Mouse (Mus musculus): Measurements from ENCODE around the gene Mrps25.

The Mrps25 gene

DNA sequence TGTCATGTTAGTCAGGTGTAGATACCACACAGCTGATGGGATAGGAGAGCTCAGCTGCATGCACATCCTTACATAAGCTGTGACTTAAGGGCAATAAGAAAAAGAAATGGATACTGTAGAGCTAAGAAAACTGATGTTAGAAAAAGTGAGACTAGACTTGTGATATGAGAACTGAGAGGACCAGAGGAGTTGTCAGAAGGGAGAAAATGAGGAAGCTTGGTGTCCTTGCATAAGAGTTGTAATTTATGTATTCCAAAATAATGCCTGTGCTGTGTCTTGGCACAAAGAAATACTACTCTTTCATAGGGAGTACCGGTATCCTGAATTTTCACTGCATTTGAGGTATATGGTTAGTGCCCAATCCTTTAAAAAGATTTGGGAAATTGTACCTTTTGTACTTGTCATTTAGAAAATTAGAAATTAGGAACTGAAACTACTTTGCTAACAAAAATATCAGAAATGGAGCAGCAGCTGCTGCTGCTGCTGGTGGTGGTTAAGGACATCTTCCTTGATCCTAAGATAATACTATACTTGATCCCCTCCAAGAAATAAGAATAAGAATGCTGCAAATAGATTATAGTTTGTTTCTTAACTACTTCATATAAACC lies 56.9 kb downstream of the Mrps25 start:
- DNase-seq (ENCODE audit: low read depth, low spot score) = no peak

DNA sequence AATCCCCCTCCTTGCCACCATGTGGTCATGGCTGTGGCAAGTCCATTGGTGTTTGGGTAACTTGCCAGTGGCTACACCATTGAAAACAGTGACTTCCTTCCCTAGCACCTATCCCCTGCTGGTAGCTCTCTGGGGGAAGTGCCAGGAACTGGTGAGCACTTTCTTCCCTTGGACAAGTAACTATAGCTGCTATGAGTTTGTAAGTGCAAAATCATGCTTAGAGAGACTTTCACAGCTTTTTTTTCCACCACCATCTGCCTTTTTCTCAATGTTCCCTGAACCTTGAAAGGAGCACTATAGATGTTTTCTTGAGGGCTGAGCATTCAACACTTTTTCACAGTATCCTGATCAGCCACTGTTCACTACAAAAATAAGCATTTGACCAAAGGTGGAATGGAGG lies 59.3 kb downstream of the Mrps25 start:
- DNase-seq (ENCODE audit: low read depth, low spot score) = no peak
